Mouse (Mus musculus) urinary bladder, postnatal 14 days (tissue): ENCODE results near the gene Spg21.

ENCODE experiments used
- DNase-seq: peaks from one replicate; pipeline ENCODE4 v3.0.0; 2021; ENCODE audit warnings: low spot score

The Spg21 gene

DNA sequence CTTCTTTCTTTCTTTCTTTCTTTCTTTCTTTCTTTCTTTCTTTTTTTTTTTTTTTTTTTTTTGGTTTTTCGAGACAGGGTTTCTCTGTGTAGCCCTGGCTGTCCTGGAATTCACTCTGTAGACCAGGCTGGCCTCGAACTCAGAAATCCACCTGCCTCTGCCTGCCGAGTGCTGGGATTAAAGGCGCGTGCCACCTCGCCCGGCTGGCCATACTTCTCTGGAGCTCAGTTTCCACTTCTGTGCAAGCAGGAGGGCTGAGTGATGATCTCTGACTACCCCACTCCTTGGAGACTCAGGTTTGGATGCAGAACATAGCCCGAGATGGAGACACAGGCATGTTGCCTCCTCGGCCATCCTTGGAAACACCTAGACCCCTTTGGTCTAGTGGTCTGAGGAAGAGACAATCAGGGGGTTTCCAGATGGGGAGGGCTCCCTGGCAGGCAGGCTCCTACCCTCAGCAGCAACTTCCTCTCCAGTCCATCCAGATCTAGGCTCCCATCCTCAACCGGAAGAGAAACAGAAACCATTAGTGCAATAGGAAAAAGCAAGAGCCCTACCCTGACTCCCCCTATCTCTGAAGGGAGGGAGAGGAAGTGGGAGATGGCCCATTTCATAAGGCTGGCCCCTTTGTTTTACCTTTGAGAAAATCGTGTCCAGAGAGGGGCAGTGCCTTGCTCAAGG lies 75.2 kb downstream of the Spg21 start:
- DNase-seq, result no peak

DNA sequence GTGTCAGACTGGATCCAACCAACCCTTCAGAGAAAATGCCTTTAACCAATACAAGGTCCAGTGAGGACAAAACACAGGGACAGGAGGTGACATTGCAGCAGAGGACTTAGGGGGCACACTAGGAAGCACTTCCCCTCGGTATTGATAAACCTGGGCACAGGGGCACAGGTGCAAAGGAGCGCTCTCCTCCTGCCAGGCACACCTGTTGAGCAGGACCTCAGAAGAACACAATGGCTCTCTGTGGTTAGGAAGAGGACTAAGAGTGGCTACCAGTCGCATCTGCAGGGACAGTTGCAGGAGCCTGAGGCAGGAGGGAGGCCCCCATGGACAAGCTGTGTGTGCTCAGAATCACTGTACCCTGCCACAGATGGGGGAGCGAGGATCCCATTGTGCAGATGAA lies 75.7 kb downstream of the Spg21 start:
- DNase-seq, result no peak
